Mouse (Mus musculus) heart, adult 11 months (tissue): ENCODE measurements around the gene Eef1akmt3.

ENCODE experiments used
- DNase-seq: peaks from one replicate; pipeline ENCODE4 v3.0.0; 2022

Eef1akmt3 gene

GRCm38 (mm10) chr10:127049395-127050118 lies 8.2 kb upstream of the Eef1akmt3 start:
- no peak for DNase-seq

- DNase-seq = no peak
Observed at GRCm38 (mm10) chr10:127048608-127049394, 7.5 kb upstream of the Eef1akmt3 start.

DNA sequence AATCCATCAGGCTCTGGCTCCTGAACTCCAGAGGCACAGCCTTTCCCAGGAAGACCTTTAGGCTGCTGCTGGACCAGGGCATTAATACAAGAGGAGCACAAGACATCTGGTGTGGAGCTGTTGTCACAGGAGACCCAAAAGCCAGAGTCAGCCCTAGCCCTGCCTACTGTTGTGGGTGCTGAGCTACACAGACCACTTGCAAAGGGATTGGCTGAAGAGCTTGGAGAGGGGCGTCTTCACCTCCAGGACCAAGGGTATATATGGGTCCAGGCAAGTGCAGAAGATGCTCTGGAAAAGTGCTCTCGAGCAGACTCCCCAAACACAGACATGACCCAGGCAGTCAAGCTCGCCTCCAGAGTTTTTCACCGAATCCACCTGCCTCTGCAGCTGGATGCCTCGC lies 6.6 kb upstream of the Eef1akmt3 start, which contains the start of gene Cyp27b1:
Cyp27b1 (plus strand) TSS at position 297 of the 400 bp plus-strand sequence.
- no peak for DNase-seq

GRCm38 (mm10) chr10:127043187-127043586 lies 1.9 kb upstream of the Eef1akmt3 start:
- DNase-seq = no peak

DNA sequence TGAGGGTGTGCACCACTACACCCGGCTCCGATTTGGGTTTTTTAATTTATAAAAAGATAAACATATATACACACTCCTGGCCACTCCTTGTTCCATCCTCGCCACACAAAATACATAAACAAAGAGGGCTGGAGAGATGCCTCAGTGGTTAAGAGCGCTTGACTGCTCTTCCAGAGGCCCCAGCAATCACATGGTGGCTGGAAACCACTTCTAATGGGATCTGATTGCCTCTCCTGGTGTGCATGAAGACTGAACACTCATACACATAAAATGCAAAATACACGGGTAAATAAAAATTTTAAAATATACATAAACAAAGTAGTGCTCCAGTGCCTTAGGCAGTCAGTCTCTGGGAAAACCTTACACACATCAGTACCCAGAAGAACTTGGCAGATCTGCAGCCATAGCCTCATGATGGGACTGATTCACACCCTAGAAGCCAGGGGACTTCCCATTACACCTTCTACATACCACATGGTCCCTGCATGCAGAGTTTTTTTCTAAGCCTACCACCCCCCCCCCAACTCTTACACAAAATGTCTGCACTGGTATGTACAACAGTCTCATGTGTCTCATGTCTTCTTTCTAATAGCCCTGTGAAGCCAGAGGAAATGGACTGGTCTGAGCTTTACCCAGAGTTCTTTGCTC lies 1.3 kb upstream of the Eef1akmt3 start:
- DNase-seq = no peak

DNA sequence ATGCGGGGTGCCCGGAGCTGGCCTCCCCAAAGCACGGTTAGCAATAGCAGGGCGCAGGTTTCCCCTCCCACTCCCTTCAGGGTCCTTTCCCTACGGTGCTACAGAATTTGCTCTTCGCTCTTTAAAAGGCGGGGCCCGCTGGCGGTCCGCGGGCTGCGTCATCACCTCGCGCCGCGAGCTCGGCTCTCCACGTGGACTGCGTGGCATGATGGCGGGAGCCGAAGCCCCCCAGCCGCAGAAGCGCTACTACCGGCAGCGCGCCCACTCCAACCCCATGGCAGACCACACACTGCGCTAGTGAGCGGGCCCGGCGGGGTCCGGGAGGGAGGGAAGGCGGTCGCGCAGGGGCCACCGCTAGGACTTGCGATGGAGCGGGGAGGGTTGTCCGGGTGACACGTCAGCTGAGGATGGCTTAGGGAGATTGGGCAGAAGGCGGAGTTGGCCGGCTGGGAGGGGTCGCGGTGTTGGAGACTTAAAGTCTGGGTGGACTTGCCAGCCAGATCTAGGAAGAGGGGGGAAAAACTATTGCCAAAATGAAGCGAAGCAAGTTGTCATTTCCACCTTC lies 543 bp upstream of the Eef1akmt3 start:
- peak; percentile 98 for DNase-seq

DNA sequence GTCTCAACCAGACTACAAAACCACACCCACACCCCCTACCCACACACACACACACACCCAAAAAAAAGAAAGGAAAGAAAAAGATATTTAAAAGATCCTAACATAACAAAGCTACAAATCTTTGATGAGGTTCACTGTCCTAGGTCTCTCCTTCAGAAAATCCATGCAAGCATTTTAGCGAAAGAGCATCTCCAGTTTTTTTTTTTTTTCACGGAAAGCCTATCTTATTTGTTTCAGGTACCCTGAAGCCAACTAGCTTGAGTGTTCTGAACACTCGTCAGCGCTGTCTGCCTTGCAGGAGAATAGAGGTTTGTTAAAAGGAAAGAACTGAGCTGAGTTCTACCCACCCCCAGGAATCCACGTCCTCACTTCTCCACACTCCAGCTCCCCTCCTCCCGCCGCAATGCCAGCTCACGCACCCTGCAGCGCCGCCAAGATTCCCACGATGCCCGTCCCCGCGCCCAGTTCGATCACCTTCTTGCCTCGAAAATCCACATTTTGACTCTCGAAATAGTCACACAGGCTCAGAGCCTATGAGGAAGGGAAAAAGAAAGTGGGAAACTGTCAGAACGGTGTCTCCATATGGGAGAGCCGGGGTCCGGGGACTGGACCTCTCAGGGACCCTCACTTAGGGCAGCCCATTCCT lies 621 bp downstream of the Eef1akmt3 start:
- no peak for DNase-seq

GRCm38 (mm10) chr10:127037641-127038040 lies 3.7 kb downstream of the Eef1akmt3 start:
- DNase-seq = no peak

- DNase-seq = no peak
Observed at GRCm38 (mm10) chr10:127036273-127036672, 5.0 kb downstream of the Eef1akmt3 start.

- DNase-seq = no peak
Observed at GRCm38 (mm10) chr10:127033301-127033741, 8.0 kb downstream of the Eef1akmt3 start.

DNA sequence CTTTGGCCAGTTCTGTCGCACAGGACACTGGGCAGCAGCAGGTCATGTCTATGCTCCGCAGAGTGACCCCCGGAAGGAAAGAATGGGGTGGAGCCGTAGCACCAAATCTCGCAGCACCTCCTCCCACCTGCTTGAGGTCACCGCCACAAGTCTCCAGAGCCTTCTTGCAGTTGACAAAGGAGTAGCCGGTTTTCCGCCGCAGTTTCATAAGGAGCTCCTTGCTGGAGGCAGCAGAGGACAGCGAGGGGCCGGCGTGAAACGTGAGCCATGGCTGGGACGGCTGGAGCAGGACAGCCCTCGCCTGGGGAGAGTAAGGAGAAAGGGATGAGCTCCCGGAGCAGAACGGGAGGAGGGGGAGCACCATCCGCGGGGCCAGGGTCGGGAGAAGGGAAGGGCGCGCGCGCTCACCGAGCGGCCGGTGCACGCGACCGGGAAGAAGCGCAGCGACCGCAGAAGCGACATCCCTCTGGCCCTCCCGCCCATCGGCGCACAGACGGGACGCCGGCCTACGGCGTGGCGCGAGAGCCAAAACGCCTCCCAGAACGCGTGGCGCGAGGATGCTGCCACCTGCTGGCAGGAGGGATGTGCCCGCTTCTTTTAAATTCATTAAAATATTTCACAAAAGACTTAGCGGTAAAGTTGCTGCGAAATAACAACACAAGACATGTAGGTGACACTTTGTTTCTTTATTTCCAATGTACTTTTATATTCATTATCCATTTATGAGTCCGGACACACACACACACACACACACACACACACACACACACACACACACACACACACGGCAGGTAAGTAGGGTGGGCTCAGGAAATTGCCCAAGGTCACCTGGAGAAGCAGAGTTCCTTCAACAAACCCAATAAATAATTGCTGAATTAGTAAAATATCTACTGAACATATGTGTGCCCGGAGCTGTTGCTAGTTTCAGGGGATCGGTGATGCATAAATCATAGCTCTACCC lies 10.7 kb downstream of the Eef1akmt3 start, which contains the start of gene Tsfm:
Tsfm (minus strand) TSS at position 505 of the 961 bp plus-strand sequence.
- DNase-seq = peak; percentile 98

- no peak for DNase-seq
Observed at GRCm38 (mm10) chr10:127018422-127018821, 22.9 kb downstream of the Eef1akmt3 start.

- no peak for DNase-seq
Observed at GRCm38 (mm10) chr10:127017071-127017470, 24.2 kb downstream of the Eef1akmt3 start.

GRCm38 (mm10) chr10:127016488-127016887 lies 24.8 kb downstream of the Eef1akmt3 start:
- DNase-seq = no peak

DNA sequence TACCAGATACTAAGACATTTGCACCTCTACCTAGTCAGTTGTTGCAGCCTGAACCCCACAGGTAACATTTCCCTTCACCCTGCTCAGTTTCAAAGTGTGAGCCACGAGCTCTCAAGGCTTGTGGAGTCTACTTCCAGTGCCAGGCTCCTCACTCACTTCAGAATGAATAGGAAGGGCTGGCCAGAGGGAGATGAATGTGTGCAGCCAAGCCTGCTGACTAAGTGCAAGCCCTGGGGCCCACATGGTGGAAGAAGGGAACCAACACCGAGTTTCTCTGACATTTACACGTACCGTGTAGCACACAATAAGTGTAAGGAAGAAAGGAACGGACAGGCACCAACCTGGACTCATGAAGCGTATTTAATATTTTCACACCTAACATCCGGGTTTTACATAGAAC lies 37.5 kb downstream of the Eef1akmt3 start:
- no peak for DNase-seq

GRCm38 (mm10) chr10:127003334-127003733 lies 38.0 kb downstream of the Eef1akmt3 start:
- DNase-seq = no peak

GRCm38 (mm10) chr10:127002765-127003164 lies 38.5 kb downstream of the Eef1akmt3 start:
- DNase-seq = no peak

GRCm38 (mm10) chr10:127002056-127002455 lies 39.3 kb downstream of the Eef1akmt3 start:
- DNase-seq = no peak

- DNase-seq = no peak
Observed at GRCm38 (mm10) chr10:127001297-127001696, 40.0 kb downstream of the Eef1akmt3 start.

- no peak for DNase-seq
Observed at GRCm38 (mm10) chr10:127000529-127000928, 40.8 kb downstream of the Eef1akmt3 start, which contains the start of gene Avil. Gene Avil (plus strand): TSS chr10:127000709.
